11 mouse cellular contexts compared by ENCODE assay signal in the genomic region with DNA sequence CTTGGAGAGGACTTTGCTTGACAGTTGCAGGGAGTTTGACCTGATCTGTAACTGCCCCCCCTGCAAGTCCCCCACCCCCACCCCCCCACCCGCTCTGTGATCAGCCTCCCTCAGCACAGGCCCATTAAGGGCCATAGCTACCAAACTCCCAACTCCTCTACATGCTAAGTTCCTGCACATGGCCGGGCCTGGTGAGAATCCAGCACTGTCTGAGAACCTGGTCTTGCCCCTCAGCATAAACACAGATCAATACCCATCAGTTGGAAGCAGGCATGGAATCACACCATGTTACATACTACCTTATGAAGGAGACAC. TPM values are rescaled to one million over a fixed set of nuclear protein-coding genes. Genes with fewer than 3 reads are reported as not detected.
DNase-seq lines count a peak whose midpoint lies in the region; ATAC-seq lines count a peak whose summit lies in the region.
"Had no signal": no experiment of that assay in that cellular context is flagged by ENCODE, and none has a peak within 500 bp of the region (broad histone marks: within the 10 kb centered on the region; RNA-seq: fewer than 3 reads in every experiment).

No protein-coding gene starts in this region.

- H3K27me3 ChIP-seq in forebrain, embryonic 12.5 days = no peaks in the 10 kb centered on the region
- H3K27me3 ChIP-seq in forebrain, embryonic 16.5 days (replicated peaks; ENCODE audit: control insufficient read depth, insufficient read depth, low read length) = no peaks in the 10 kb centered on the region
- H3K27me3 ChIP-seq in kidney, embryonic 15.5 days = no peaks in the 10 kb centered on the region
- H3K27me3 ChIP-seq in midbrain, embryonic 11.5 days (ENCODE audit: control insufficient read depth, insufficient read depth, low read length) = no peaks in the 10 kb centered on the region
- no peaks in the 10 kb centered on the region for H3K27me3 ChIP-seq in midbrain, embryonic 14.5 days (ENCODE audit: control insufficient read depth, insufficient read depth, low read length)
- no peaks in the 10 kb centered on the region for H3K27me3 ChIP-seq in limb, embryonic 13.5 days
- H3K27me3 ChIP-seq: liver, embryonic 15.5 days had no signal

- no peak overlapping the region for H3K4me3 ChIP-seq in forebrain, embryonic 12.5 days (replicated peaks)
- no peak overlapping the region for H3K4me3 ChIP-seq in forebrain, embryonic 16.5 days (replicated peaks; ENCODE audit: low read length)
- no peak overlapping the region for H3K4me3 ChIP-seq in kidney, embryonic 15.5 days (replicated peaks)
- no peak overlapping the region for H3K4me3 ChIP-seq in midbrain, embryonic 11.5 days (ENCODE audit: low read depth, low read length)
- H3K4me3 ChIP-seq in midbrain, embryonic 14.5 days (replicated peaks; ENCODE audit: low read depth, low read length) = no peak overlapping the region
- no peak overlapping the region for H3K4me3 ChIP-seq in limb, embryonic 13.5 days
- H3K4me3 ChIP-seq: heart, embryonic 10.5 days; left cerebral cortex, adult 2 months; liver, embryonic 15.5 days had no signal

- peaks cover 89% of the 10 kb centered on the region for H3K36me3 ChIP-seq in forebrain, embryonic 12.5 days (replicated peaks)
- peaks cover 14% of the 10 kb centered on the region for H3K36me3 ChIP-seq in forebrain, embryonic 16.5 days (ENCODE audit: control insufficient read depth, insufficient read depth)
- peaks cover 93% of the 10 kb centered on the region for H3K36me3 ChIP-seq in kidney, embryonic 15.5 days
- peaks cover 22% of the 10 kb centered on the region for H3K36me3 ChIP-seq in midbrain, embryonic 11.5 days (ENCODE audit: control insufficient read depth, insufficient read depth, low read length)
- peaks cover 85% of the 10 kb centered on the region for H3K36me3 ChIP-seq in midbrain, embryonic 14.5 days (ENCODE audit: control insufficient read depth, insufficient read depth, low read length)
- H3K36me3 ChIP-seq in limb, embryonic 13.5 days = peaks cover 84% of the 10 kb centered on the region

- H3K27ac ChIP-seq in forebrain, embryonic 12.5 days = no peak overlapping the region
- no peak overlapping the region for H3K27ac ChIP-seq in forebrain, embryonic 16.5 days (ENCODE audit: low read length)
- H3K27ac ChIP-seq in kidney, embryonic 15.5 days = no peak overlapping the region
- H3K27ac ChIP-seq in midbrain, embryonic 11.5 days (ENCODE audit: low read depth, low read length) = no peak overlapping the region
- no peak overlapping the region for H3K27ac ChIP-seq in midbrain, embryonic 14.5 days (replicated peaks; ENCODE audit: low read depth, low read length)
- no peak overlapping the region for H3K27ac ChIP-seq in limb, embryonic 13.5 days
- H3K27ac ChIP-seq: heart, embryonic 10.5 days; left cerebral cortex, adult 2 months; liver, embryonic 15.5 days had no signal

- DNase-seq in kidney, postnatal 36 days = no peak
- DNase-seq in midbrain, embryonic 11.5 days (ENCODE audit: low spot score, missing footprints) = no peak
- no peak for DNase-seq in midbrain, embryonic 14.5 days
- DNase-seq in adrenal gland, adult 8-10 months = no peak

- peak; percentile 45; the same call in 1 of the 2 replicates for ATAC-seq in forebrain, embryonic 12.5 days (ENCODE audit: low FRiP score)
- no peak; the same call in 1 of the 2 replicates for ATAC-seq in forebrain, embryonic 16.5 days
- ATAC-seq in kidney, embryonic 15.5 days (replicated peaks; ENCODE audit: low FRiP score) = 0 out of 2 replicates have a peak, but pooled peaks have one; percentile 22
- ATAC-seq in midbrain, embryonic 11.5 days (ENCODE audit: low FRiP score) = peak; percentile 56
- ATAC-seq in midbrain, embryonic 14.5 days (ENCODE audit: low FRiP score, low TSS enrichment) = no peak; the same call in 1 of the 2 replicates
- ATAC-seq in limb, embryonic 13.5 days (ENCODE audit: low FRiP score, low read depth) = peak; percentile 38

- H3K4me2 ChIP-seq in forebrain, embryonic 12.5 days = no peak overlapping the region
- H3K4me2 ChIP-seq in forebrain, embryonic 16.5 days (ENCODE audit: low read length) = no peak overlapping the region
- H3K4me2 ChIP-seq in kidney, embryonic 15.5 days = no peak overlapping the region
- no peak overlapping the region for H3K4me2 ChIP-seq in midbrain, embryonic 11.5 days
- H3K4me2 ChIP-seq in midbrain, embryonic 14.5 days (ENCODE audit: low read length) = no peak overlapping the region
- H3K4me2 ChIP-seq in limb, embryonic 13.5 days (replicated peaks) = no peak overlapping the region
- H3K4me2 ChIP-seq: liver, embryonic 15.5 days had no signal

- no peaks in the 10 kb centered on the region for H3K9me3 ChIP-seq in forebrain, embryonic 12.5 days
- no peaks in the 10 kb centered on the region for H3K9me3 ChIP-seq in forebrain, embryonic 16.5 days (ENCODE audit: control insufficient read depth, low read length)
- no peaks in the 10 kb centered on the region for H3K9me3 ChIP-seq in kidney, embryonic 15.5 days (replicated peaks)
- H3K9me3 ChIP-seq in midbrain, embryonic 11.5 days (ENCODE audit: control insufficient read depth, low read length) = no peaks in the 10 kb centered on the region
- H3K9me3 ChIP-seq in midbrain, embryonic 14.5 days (ENCODE audit: control insufficient read depth, low read length) = no peaks in the 10 kb centered on the region
- no peaks in the 10 kb centered on the region for H3K9me3 ChIP-seq in limb, embryonic 13.5 days
- H3K9me3 ChIP-seq: heart, embryonic 10.5 days; liver, embryonic 15.5 days had no signal

- H3K9ac ChIP-seq in forebrain, embryonic 12.5 days = no peak overlapping the region
- no peak overlapping the region for H3K9ac ChIP-seq in forebrain, embryonic 16.5 days (replicated peaks; ENCODE audit: low read depth, low read length)
- H3K9ac ChIP-seq in kidney, embryonic 15.5 days = no peak overlapping the region
- no peak overlapping the region for H3K9ac ChIP-seq in midbrain, embryonic 11.5 days (ENCODE audit: low read length)
- H3K9ac ChIP-seq in midbrain, embryonic 14.5 days (replicated peaks; ENCODE audit: low read length) = no peak overlapping the region
- H3K9ac ChIP-seq in limb, embryonic 13.5 days = no peak overlapping the region
- H3K9ac ChIP-seq: liver, embryonic 15.5 days had no signal

- WGBS in forebrain, embryonic 12.5 days = 80% methylated on average over 2 of the region's 2 CpGs
- WGBS in forebrain, embryonic 16.5 days = 87% methylated on average over 2 of the region's 2 CpGs
- 78% methylated on average over 2 of the region's 2 CpGs for WGBS in kidney, embryonic 15.5 days
- WGBS in midbrain, embryonic 11.5 days = 75% methylated on average over 2 of the region's 2 CpGs
- WGBS in midbrain, embryonic 14.5 days = 93% methylated on average over 2 of the region's 2 CpGs
- WGBS in limb, embryonic 13.5 days = 85% methylated on average over 2 of the region's 2 CpGs

- no peaks in the 10 kb centered on the region for H3K4me1 ChIP-seq in forebrain, embryonic 12.5 days
- H3K4me1 ChIP-seq in forebrain, embryonic 16.5 days (replicated peaks; ENCODE audit: control insufficient read depth, insufficient read depth, low read length) = no peaks in the 10 kb centered on the region
- H3K4me1 ChIP-seq in kidney, embryonic 15.5 days = 0 out of 2 replicates have a peak, but pooled peaks cover 2% of the 10 kb centered on the region
- H3K4me1 ChIP-seq in midbrain, embryonic 11.5 days (ENCODE audit: control insufficient read depth, insufficient read depth, low read length) = no peaks in the 10 kb centered on the region
- H3K4me1 ChIP-seq in midbrain, embryonic 14.5 days (ENCODE audit: control insufficient read depth, insufficient read depth, low read length) = no peaks in the 10 kb centered on the region
- no peaks in the 10 kb centered on the region for H3K4me1 ChIP-seq in limb, embryonic 13.5 days

RNA-seq across cellular contexts. Expression of a gene that starts 18.4 kb away (rescaled TPM):
- polyA plus RNA-seq in forebrain, embryonic 12.5 days (2016; fragmentation: Nextera tagmentation; extraction: Ambion mirVana) = 124 and 130 TPM in 2 replicates
- polyA plus RNA-seq in forebrain, embryonic 16.5 days (2015; fragmentation: Nextera tagmentation; extraction: Ambion mirVana) = 117 and 124 TPM in 2 replicates
- 112 and 115 TPM in 2 replicates for polyA plus RNA-seq in kidney, embryonic 15.5 days (2015; fragmentation: Nextera tagmentation; extraction: Ambion mirVana)
- 138 and 145 TPM in 2 replicates for polyA plus RNA-seq in midbrain, embryonic 11.5 days (2014; fragmentation: Nextera tagmentation; extraction: Ambion mirVana)
- polyA plus RNA-seq in midbrain, embryonic 14.5 days (2014; fragmentation: Nextera tagmentation; extraction: Ambion mirVana) = 91.9 and 107 TPM in 2 replicates
- 114 TPM in 2 replicates for polyA plus RNA-seq in limb, embryonic 13.5 days (2015; fragmentation: Nextera tagmentation; extraction: Ambion mirVana)
- 10 to 100 TPM; 65.3 to 78.3 (median 69.5) TPM for total RNA-seq in adrenal gland, adult 8-10 months (2022)

RNA-seq across cellular contexts. Expression of a gene that starts 19.3 kb away (rescaled TPM):
- polyA plus RNA-seq in forebrain, embryonic 12.5 days (2016; fragmentation: Nextera tagmentation; extraction: Ambion mirVana) = 37.2 and 39.2 TPM in 2 replicates
- polyA plus RNA-seq in forebrain, embryonic 16.5 days (2015; fragmentation: Nextera tagmentation; extraction: Ambion mirVana) = 43.2 and 43.5 TPM in 2 replicates
- 45.8 and 46.0 TPM in 2 replicates for polyA plus RNA-seq in kidney, embryonic 15.5 days (2015; fragmentation: Nextera tagmentation; extraction: Ambion mirVana)
- polyA plus RNA-seq in midbrain, embryonic 11.5 days (2014; fragmentation: Nextera tagmentation; extraction: Ambion mirVana) = 42.6 and 42.9 TPM in 2 replicates
- 40.8 and 42.4 TPM in 2 replicates for polyA plus RNA-seq in midbrain, embryonic 14.5 days (2014; fragmentation: Nextera tagmentation; extraction: Ambion mirVana)
- 52.6 and 55.2 TPM in 2 replicates for polyA plus RNA-seq in limb, embryonic 13.5 days (2015; fragmentation: Nextera tagmentation; extraction: Ambion mirVana)
- total RNA-seq in adrenal gland, adult 8-10 months (2022) = 100 to 1,000 TPM in 1 of 4 experiments, 10 to 100 TPM in 3; 74.6 to 123 (median 85.2) TPM

RNA-seq across cellular contexts. Expression of a gene that starts 49.4 kb away (rescaled TPM):
- polyA plus RNA-seq in forebrain, embryonic 12.5 days (2016; fragmentation: Nextera tagmentation; extraction: Ambion mirVana) = 41.9 and 45.3 TPM in 2 replicates
- 40.2 and 40.6 TPM in 2 replicates for polyA plus RNA-seq in forebrain, embryonic 16.5 days (2015; fragmentation: Nextera tagmentation; extraction: Ambion mirVana)
- 67.7 and 78.7 TPM in 2 replicates for polyA plus RNA-seq in kidney, embryonic 15.5 days (2015; fragmentation: Nextera tagmentation; extraction: Ambion mirVana)
- 49.5 and 50.8 TPM in 2 replicates for polyA plus RNA-seq in midbrain, embryonic 11.5 days (2014; fragmentation: Nextera tagmentation; extraction: Ambion mirVana)
- polyA plus RNA-seq in midbrain, embryonic 14.5 days (2014; fragmentation: Nextera tagmentation; extraction: Ambion mirVana) = 34.1 and 40.1 TPM in 2 replicates
- 58.0 and 61.3 TPM in 2 replicates for polyA plus RNA-seq in limb, embryonic 13.5 days (2015; fragmentation: Nextera tagmentation; extraction: Ambion mirVana)
- total RNA-seq in adrenal gland, adult 8-10 months (2022) = 10 to 100 TPM; 53.0 to 61.9 (median 56.4) TPM

Comparison
In these comparisons a context has a peak if more than half of its experiments do, and no peak if none do; other contexts are left out.
1. ATAC-seq: peak in forebrain, embryonic 12.5 days (single experiment), kidney, embryonic 15.5 days (single experiment), midbrain, embryonic 11.5 days (single experiment) and limb, embryonic 13.5 days (single experiment); none in forebrain, embryonic 16.5 days (single experiment) and midbrain, embryonic 14.5 days (single experiment).